Mouse (Mus musculus) forebrain, postnatal 0 days (tissue): ENCODE measurements around the gene Emid1. TPM values are rescaled to one million over a fixed set of nuclear protein-coding genes. Genes with fewer than 3 reads are reported as not detected.

ENCODE experiments used
- ATAC-seq: fragments of 200-750 bp; cut with Nextera tagmentation; 2 replicates; pipeline ENCODE4 v1.8.0; 2017; ENCODE audit warnings: mild to moderate bottlenecking, moderate library complexity
- DNase-seq: peaks from one replicate; pipeline ENCODE4 v3.0.0-alpha.2; 2015
- H3K27ac ChIP-seq: fragments of 300-500 bp; sonication (generic); 2 replicates; pipeline ENCODE4 v1.5.1; 2014; ENCODE audit warnings: low read depth, mild to moderate bottlenecking, antibody characterized with exemption, low read length, moderate library complexity, mixed read lengths
- H3K27me3 ChIP-seq: fragments of 300-500 bp; sonication (generic); 2 replicates; pipeline ENCODE4 v1.6.1; 2014; ENCODE audit warnings: mild to moderate bottlenecking, low read length, mixed read lengths; ENCODE audit not compliant: insufficient read depth
- H3K36me3 ChIP-seq: fragments of 300-500 bp; sonication (generic); 2 replicates; pipeline ENCODE4 v1.6.1; 2014; ENCODE audit warnings: mild to moderate bottlenecking, moderate library complexity; ENCODE audit not compliant: insufficient read depth
- H3K4me1 ChIP-seq: fragments of 300-500 bp; sonication (generic); 2 replicates; pipeline ENCODE4 v1.6.1; 2014; ENCODE audit warnings: antibody characterized with exemption; ENCODE audit not compliant: insufficient read depth
- H3K4me2 ChIP-seq: fragments of 300-500 bp; sonication (generic); 2 replicates; pipeline ENCODE4 v1.6.1; 2014; ENCODE audit warnings: low read depth, mild to moderate bottlenecking, moderate library complexity
- H3K4me3 ChIP-seq: fragments of 300-500 bp; sonication (generic); 2 replicates; pipeline ENCODE4 v1.5.1; 2014; ENCODE audit warnings: low read depth, low read length, mixed read lengths
- H3K9ac ChIP-seq: fragments of 300-500 bp; sonication (generic); 2 replicates; pipeline ENCODE4 v1.6.1; 2014; ENCODE audit warnings: mild to moderate bottlenecking
- H3K9me3 ChIP-seq: fragments of 300-500 bp; sonication (generic); 2 replicates; pipeline ENCODE4 v1.6.1; 2016; ENCODE audit warnings: low read length
- CTCF ChIP-seq: sonication (generic); IDR thresholded peaks from 2 replicates; pipeline ENCODE4 v1.5.1; 2016; ENCODE audit warnings: antibody characterized with exemption, control low read depth, low read depth
- WGBS: fragments of 180-500 bp; shearing (Covaris S2); extraction: QIAGEN DNeasy Blood & Tissue Kit; methylation state at CpG from one replicate; pipeline ENCODE4 v1.1.7; 2014; 5-methylcytosine and 5-hydroxymethylcytosine counted together
- polyA plus RNA-seq: library from polyadenylated mRNA; unstranded; fragments of >200 nt; fragmentation: Nextera tagmentation; extraction: Ambion mirVana; gene quantifications from 2 replicates; pipeline ENCODE4 v1.2.1, GENCODE M21; 2015
- total RNA-seq: library from RNA; depleted of rRNA; stranded (reverse); fragments of >200 nt; gene quantifications from 2 replicates; pipeline ENCODE4 v1.2.3, GENCODE M21; 2014

Emid1 gene
- total and polyA plus RNA-seq, 2 experiments from 2014 or later, result 22.8 to 28.5 TPM

GRCm38 (mm10) chr11:5177171-5177570 lies 25.1 kb upstream of the Emid1 start:
- TF ChIP-seq CTCF, result no peak
- no peaks in the 10 kb centered on the region for H3K4me1 ChIP-seq
- 83% methylated on average over 12 of the region's 12 CpGs for WGBS
- H3K9ac ChIP-seq, result no peak overlapping the region
- DNase-seq (no peak), ATAC-seq (no peak)
- H3K36me3 ChIP-seq, result no peaks in the 10 kb centered on the region
- no peak overlapping the region for H3K4me2 ChIP-seq
- H3K27me3 ChIP-seq, result no peaks in the 10 kb centered on the region
- no peak overlapping the region for H3K27ac ChIP-seq
- H3K4me3 ChIP-seq, result no peak overlapping the region
- no peaks in the 10 kb centered on the region for H3K9me3 ChIP-seq

DNA sequence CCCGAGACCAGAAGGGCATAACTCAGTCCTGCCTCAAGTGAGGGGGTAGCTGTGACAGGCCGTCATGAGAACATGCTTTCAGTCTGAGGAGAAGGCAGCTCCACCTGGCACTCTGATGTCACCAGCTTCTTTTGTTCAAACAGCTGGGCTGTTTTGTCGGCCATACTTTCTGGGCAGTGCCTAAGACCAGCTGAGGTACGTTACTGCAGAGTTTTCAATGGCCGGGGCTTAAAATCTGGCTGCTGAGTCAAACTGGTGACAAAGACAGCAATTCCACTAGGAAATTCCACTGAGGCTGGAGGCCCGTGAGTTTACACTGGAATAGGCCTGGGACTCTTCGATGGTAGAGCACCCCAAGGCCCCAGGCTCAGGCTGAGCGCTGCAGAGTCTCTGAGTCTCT lies 24.6 kb upstream of the Emid1 start:
- Histone ChIP-seq H3K4me2 (no peak overlapping the region), H3K4me3 (no peak overlapping the region), H3K9ac (no peak overlapping the region), H3K36me3 (no peaks in the 10 kb centered on the region), H3K27ac (no peak overlapping the region), H3K9me3 (no peaks in the 10 kb centered on the region), H3K4me1 (no peaks in the 10 kb centered on the region), H3K27me3 (no peaks in the 10 kb centered on the region)
- no peak for TF ChIP-seq CTCF
- WGBS, result 62% methylated on average over 8 of the region's 8 CpGs
- DNase-seq (no peak), ATAC-seq (no peak)

- Histone ChIP-seq H3K27ac (no peak overlapping the region), H3K4me3 (no peak overlapping the region), H3K36me3 (no peaks in the 10 kb centered on the region), H3K9ac (no peak overlapping the region), H3K4me1 (no peaks in the 10 kb centered on the region), H3K9me3 (no peaks in the 10 kb centered on the region), H3K27me3 (no peaks in the 10 kb centered on the region), H3K4me2 (no peak overlapping the region)
- ATAC-seq (no peak), DNase-seq (no peak)
- WGBS, result 92% methylated on average over 2 of the region's 2 CpGs
- no peak for TF ChIP-seq CTCF
Observed at GRCm38 (mm10) chr11:5175866-5176265, 23.8 kb upstream of the Emid1 start.

GRCm38 (mm10) chr11:5175141-5175540 lies 23.1 kb upstream of the Emid1 start:
- Histone ChIP-seq H3K4me1 (no peaks in the 10 kb centered on the region), H3K4me2 (no peak overlapping the region), H3K27me3 (no peaks in the 10 kb centered on the region), H3K36me3 (no peaks in the 10 kb centered on the region), H3K9ac (no peak overlapping the region), H3K9me3 (no peaks in the 10 kb centered on the region), H3K4me3 (no peak overlapping the region), H3K27ac (no peak overlapping the region)
- TF ChIP-seq CTCF, result no peak
- DNase-seq (no peak), ATAC-seq (no peak)
- WGBS, result 92% methylated on average over 7 of the region's 7 CpGs

DNA sequence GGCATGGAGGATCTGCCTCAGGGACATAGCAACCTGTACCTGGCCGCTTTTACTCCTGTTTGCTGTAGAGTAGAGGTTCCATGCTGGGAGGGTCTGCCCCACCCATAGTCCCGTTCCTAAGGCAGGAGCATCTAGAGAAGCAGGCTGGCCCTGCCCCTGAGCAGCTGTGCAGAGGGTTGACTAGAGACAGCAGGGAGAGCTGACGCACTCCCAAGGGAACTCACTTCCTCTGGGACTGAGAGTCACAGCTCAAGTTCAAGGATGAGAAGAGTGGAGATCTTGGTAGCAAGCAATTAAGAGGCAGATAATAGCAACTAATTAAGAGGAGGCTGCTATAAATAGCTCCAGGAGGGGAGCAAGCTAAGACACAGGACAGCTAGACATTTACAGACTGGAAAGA lies 20.8 kb upstream of the Emid1 start:
- 41% methylated on average over 3 of the region's 3 CpGs for WGBS
- no peak overlapping the region for H3K27ac ChIP-seq

GRCm38 (mm10) chr11:5167311-5167710 lies 15.3 kb upstream of the Emid1 start:
- no peak overlapping the region for H3K4me3 ChIP-seq
- H3K9ac ChIP-seq, result no peak overlapping the region
- H3K4me2 ChIP-seq, result no peak overlapping the region
- no peaks in the 10 kb centered on the region for H3K36me3 ChIP-seq
- H3K27ac ChIP-seq, result peak overlapping the region; percentile 82; the same call in 1 of the 2 replicates
- H3K4me1 ChIP-seq, result peaks cover 28% of the 10 kb centered on the region
- H3K27me3 ChIP-seq, result no peaks in the 10 kb centered on the region
- WGBS, result 23% methylated on average over 9 of the region's 9 CpGs
- ATAC-seq (peak; percentile 55), DNase-seq (peak; percentile 63)
- TF ChIP-seq CTCF, result no peak
- no peaks in the 10 kb centered on the region for H3K9me3 ChIP-seq

More for the DNA sequence above, 20.8 kb upstream of the Emid1 start:
- TF ChIP-seq CTCF, result no peak
- Histone ChIP-seq H3K9me3 (no peaks in the 10 kb centered on the region), H3K4me3 (no peak overlapping the region), H3K4me1 (no peaks in the 10 kb centered on the region), H3K4me2 (no peak overlapping the region), H3K27me3 (no peaks in the 10 kb centered on the region), H3K36me3 (no peaks in the 10 kb centered on the region), H3K9ac (no peak overlapping the region)
- DNase-seq (no peak), ATAC-seq (no peak)

GRCm38 (mm10) chr11:5165471-5165916 lies 13.4 kb upstream of the Emid1 start:
- no peak overlapping the region for H3K9ac ChIP-seq
- no peak for TF ChIP-seq CTCF
- DNase-seq, result peak; percentile 90
- H3K27me3 ChIP-seq, result no peaks in the 10 kb centered on the region
- H3K4me3 ChIP-seq, result no peak overlapping the region
- no peak overlapping the region for H3K4me2 ChIP-seq
- H3K4me1 ChIP-seq, result peaks cover 28% of the 10 kb centered on the region
- H3K27ac ChIP-seq, result peak overlapping the region; percentile 82
- H3K9me3 ChIP-seq, result no peaks in the 10 kb centered on the region
- 21% methylated on average over 8 of the region's 8 CpGs for WGBS
- ATAC-seq, result peak; percentile 92
- no peaks in the 10 kb centered on the region for H3K36me3 ChIP-seq
